Mouse (Mus musculus): ENCODE data around the gene Ctnna3.

GRCm38 (mm10) chr10:63894612-63895011 lies 464.7 kb downstream of the Ctnna3 start:
- TF ChIP-seq CTCF (IDR thresholded peaks at IDR 0.05; ENCODE audit: low read depth, low read length) (no peak), TAL1 (conservative IDR thresholded peaks at IDR 0.05; ENCODE audit: low read depth, low read length) (no peak), GATA1 (IDR thresholded peaks at IDR 0.05; ENCODE audit: borderline replicate concordance, low read length) (no peak)

Data from G1E (cell line).